Comparison of ENCODE assay signal across 17 mouse cellular contexts in the genomic region with DNA sequence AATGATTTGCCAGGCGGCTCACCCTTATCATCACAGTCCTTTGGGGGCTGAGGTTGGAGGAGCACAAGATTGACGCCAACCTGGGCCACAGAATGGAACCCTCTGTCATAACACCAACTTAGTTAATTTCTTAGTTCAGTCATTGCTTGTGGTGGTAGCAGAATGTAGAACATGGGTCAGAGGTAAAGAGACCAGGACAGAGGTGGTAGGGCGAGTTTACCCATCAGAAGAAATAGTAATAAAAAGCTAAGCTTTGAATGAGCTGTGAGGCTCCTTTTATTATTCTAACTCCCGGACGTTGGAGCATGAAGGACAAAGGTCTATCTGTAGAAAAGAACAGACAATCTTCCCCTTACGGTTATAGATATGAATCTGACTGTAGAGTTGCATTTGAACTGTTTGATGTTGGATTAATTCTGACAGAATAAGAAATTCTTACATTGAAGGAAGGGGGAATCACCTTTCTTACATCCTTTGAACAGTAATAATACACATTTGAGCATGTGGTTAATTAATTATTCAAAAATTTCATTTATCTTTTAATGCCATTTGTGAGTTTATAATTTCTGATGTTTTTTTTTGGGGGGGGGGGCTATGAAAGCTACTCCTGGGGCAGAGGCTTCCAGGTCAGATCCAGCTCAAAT.
"Had no signal": no experiment of that assay in that cellular context is flagged by ENCODE, and none has a peak within 500 bp of the region (broad histone marks: within the 10 kb centered on the region; RNA-seq: fewer than 3 reads in every experiment).

No protein-coding gene starts in this region.

- H3K4me1 ChIP-seq: liver, embryonic 13.5 days; midbrain, embryonic 13.5 days; neural tube, embryonic 13.5 days had no signal

- H3K9me3 ChIP-seq: liver, embryonic 13.5 days; midbrain, embryonic 13.5 days; neural tube, embryonic 13.5 days had no signal

- H3K27ac ChIP-seq: kidney, postnatal 0 days; layer of hippocampus, adult 2 months; left cerebral cortex, adult 2 months; liver, embryonic 13.5 days; midbrain, embryonic 13.5 days; neural tube, embryonic 13.5 days had no signal

- H3K4me3 ChIP-seq: layer of hippocampus, adult 2 months; left cerebral cortex, adult 2 months; liver, embryonic 13.5 days; midbrain, embryonic 13.5 days; myocyte; neural tube, embryonic 13.5 days had no signal

- H3K27me3 ChIP-seq: liver, embryonic 13.5 days; midbrain, embryonic 13.5 days; neural tube, embryonic 13.5 days had no signal

- H3K9ac ChIP-seq: liver, embryonic 13.5 days; midbrain, embryonic 13.5 days; neural tube, embryonic 13.5 days had no signal

- H3K36me3 ChIP-seq: liver, embryonic 13.5 days; midbrain, embryonic 13.5 days; neural tube, embryonic 13.5 days had no signal

- H3K4me2 ChIP-seq: liver, embryonic 13.5 days; midbrain, embryonic 13.5 days; neural tube, embryonic 13.5 days had no signal

- DNase-seq: kidney, postnatal 25 days; layer of hippocampus, adult 9-11 months; liver, embryonic 13.5 days; lung, adult 2 months; lung, postnatal 14 days; lung, postnatal 4 days; retina, postnatal 1 day; right cerebral cortex, postnatal 25 days; thymus, adult 18-20 months; thymus, postnatal 36 days had no signal

- ATAC-seq: midbrain, embryonic 13.5 days; midbrain, embryonic 16.5 days had no signal
